Mouse (Mus musculus) bone marrow, adult 2 months (tissue): ENCODE measurements around the gene Adora2b.

Source experiments
- CTCF ChIP-seq: fragments of 200-500 bp; IDR thresholded peaks from 2 replicates; pipeline ENCODE4 v1.5.1; 2011; ENCODE audit warnings: low read length, control low read depth; ENCODE audit not compliant: control insufficient read depth, insufficient read depth
- POLR2A ChIP-seq: fragments of 200-500 bp; IDR thresholded peaks from 2 replicates; pipeline ENCODE4 v1.6.1; 2011; ENCODE audit warnings: low read depth, mild to moderate bottlenecking, control low read depth, low read length, borderline replicate concordance; ENCODE audit not compliant: control insufficient read depth

DNA sequence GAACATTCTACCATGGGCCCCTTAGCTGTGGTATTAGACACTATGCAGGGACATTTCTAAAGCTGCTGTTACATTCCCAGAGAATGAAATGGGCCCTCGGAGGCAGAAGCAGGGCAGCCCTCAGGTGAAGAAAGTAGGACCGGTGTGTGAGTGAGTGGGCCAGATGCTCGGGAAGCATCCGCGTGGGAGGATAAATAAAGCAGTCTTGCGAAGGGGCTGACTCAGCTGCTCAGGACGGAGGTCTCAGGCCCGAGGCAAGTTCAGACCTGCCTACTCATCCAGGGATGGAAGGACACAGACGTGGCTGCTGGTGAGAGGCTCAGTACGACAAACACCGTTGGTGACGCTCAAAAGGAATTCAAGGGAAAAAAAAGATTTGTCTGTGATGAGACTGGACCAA lies 20.3 kb downstream of the Adora2b start:
- no peak for TF ChIP-seq CTCF
- no peak for TF ChIP-seq POLR2A
